In genomic region chr4:107652598-107653279, GRCm38 (mm10) we compare ENCODE assay signal across 8 mouse cellular contexts. TPM values are rescaled to one million over a fixed set of nuclear protein-coding genes. Genes with fewer than 3 reads are reported as not detected.
DNase-seq lines count a peak whose midpoint lies in the region; TF ChIP-seq lines count a peak whose summit lies in the region.

No protein-coding gene starts in this region.

- DNase-seq in adrenal gland, adult (ENCODE audit: inconsistent age in 2 of 2, low spot score in 1 of 2): peak; percentile 70 to 88
- DNase-seq in cerebellum, postnatal 4 days (ENCODE audit: low spot score in 2 of 2): peak; percentile 86 to 91
- peak; percentile 84 for DNase-seq in gastrocnemius, adult 2 months
- peak; percentile 56 for DNase-seq in hindlimb bud, embryonic 11.5 days (ENCODE audit: extremely low spot score, low read depth, low spot score)
- peak; percentile 79 to 87 for DNase-seq in left cerebral cortex, adult 2 months (ENCODE audit: extremely low spot score in 1 of 2, low spot score in 2 of 2)
- DNase-seq in lung, postnatal 4 days: peak; percentile 74 to 84
- peak; percentile 88 to 89 for DNase-seq in right cerebral cortex, adult 2 months (ENCODE audit: low spot score in 2 of 2)
- peak; percentile 67 to 84 for DNase-seq in urinary bladder, postnatal 4 days (ENCODE audit: low spot score in 2 of 2)

- intact Hi-C loops in gastrocnemius, adult 2 months (cut with DNase I): loop anchor here (1.0 to 5.0 kb wide), 2 partner anchors 230 to 400 kb away; partner anchors contain the start of genes Hspb11 and Lrrc42
- intact Hi-C loops in left cerebral cortex, adult 2 months (cut with DNase I): loop anchor here (1.0 to 5.0 kb wide), 4 partner anchors 166 to 400 kb away; partner anchors contain the start of genes Hspb11 and Lrrc42

- TF ChIP-seq CTCF in gastrocnemius, adult 2 months (IDR thresholded peaks at IDR 0.05): peak; percentile 83
- peak; percentile 83 for TF ChIP-seq CTCF in left cerebral cortex, adult 2 months (IDR thresholded peaks at IDR 0.05)

- no peak overlapping the region for H3K27ac ChIP-seq in gastrocnemius, adult 2 months
- no peak overlapping the region for H3K27ac ChIP-seq in left cerebral cortex, adult 2 months

- no peak overlapping the region for H3K4me3 ChIP-seq in gastrocnemius, adult 2 months
- no peak overlapping the region for H3K4me3 ChIP-seq in left cerebral cortex, adult 2 months

RNA-seq across cellular contexts. Expression of gene Dmrtb1, which starts 31.3 kb away (rescaled TPM):
- not detected for total RNA-seq in gastrocnemius, adult 2 months (2021)
- total RNA-seq in left cerebral cortex, adult 2 months (2021): under 1 TPM; 0.27 to 0.44 TPM
